Mouse (Mus musculus): ENCODE data around the gene Tunar. TPM values are rescaled to one million over a fixed set of nuclear protein-coding genes. Genes with fewer than 3 reads are reported as not detected.

Tunar gene
- polyA plus RNA-seq, 1 experiment: not detected

DNA sequence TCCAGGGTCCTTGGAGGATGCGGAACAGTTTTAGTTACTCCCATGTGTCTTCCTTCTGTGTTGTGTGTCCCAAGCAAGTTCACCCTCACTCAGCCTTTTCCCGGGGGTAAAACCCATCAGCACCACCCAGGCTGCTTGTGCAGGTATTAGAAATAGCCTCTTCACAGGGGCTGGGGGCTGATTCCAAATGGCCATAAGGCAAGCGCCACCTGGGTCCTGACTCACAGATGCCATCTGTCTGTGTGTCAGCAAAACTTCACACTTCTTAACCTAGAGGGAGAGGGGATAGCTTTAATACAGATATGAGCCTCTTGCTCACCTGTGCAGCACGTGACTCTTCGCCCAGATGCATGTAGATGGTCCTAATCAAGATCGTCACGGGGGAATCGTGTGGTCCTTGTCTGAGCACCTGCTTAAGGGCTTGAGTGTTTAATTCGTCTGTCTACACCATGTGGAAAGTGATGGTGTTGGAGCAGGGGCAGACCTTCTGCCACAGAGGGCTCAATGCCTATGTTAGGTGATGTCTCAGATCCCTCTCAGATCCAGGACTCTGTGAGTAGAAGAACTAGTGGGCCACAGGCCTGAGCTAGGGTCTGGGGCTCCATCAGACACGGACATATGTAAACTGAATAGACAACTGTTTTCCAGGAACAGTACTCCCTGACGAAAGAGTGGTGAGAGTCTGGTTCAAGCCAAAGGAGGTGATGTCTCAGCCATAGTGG, 4.7 kb downstream of the Tunar start:
- DNase-seq: no peak
- TF ChIP-seq POLR2A (IDR thresholded peaks at IDR 0.05; ENCODE audit: borderline replicate concordance, extremely low read depth, low read depth, low read length) (no peak), CTCF (IDR thresholded peaks at IDR 0.05; ENCODE audit: insufficient read depth, low read length) (no peak)
- WGBS: 63% methylated on average over 11 of the region's 11 CpGs
- no peak overlapping the region for H3K4me3 ChIP-seq (replicated peaks; ENCODE audit: extremely low read depth, low read depth, low read length)
- H3K4me1 ChIP-seq (ENCODE audit: control insufficient read depth, insufficient read depth, low read length): no peaks in the 10 kb centered on the region

GRCm38 (mm10) chr12:105341523-105341922, 7.9 kb downstream of the Tunar start:
- TF ChIP-seq POLR2A (IDR thresholded peaks at IDR 0.05; ENCODE audit: borderline replicate concordance, extremely low read depth, low read depth, low read length) (no peak), CTCF (IDR thresholded peaks at IDR 0.05; ENCODE audit: insufficient read depth, low read length) (no peak)
- Histone ChIP-seq H3K4me3 (replicated peaks; ENCODE audit: extremely low read depth, low read depth, low read length) (no peak overlapping the region), H3K4me1 (ENCODE audit: control insufficient read depth, insufficient read depth, low read length) (no peaks in the 10 kb centered on the region)
- no peak for DNase-seq
- 54% methylated on average over 9 of the region's 9 CpGs for WGBS

DNA sequence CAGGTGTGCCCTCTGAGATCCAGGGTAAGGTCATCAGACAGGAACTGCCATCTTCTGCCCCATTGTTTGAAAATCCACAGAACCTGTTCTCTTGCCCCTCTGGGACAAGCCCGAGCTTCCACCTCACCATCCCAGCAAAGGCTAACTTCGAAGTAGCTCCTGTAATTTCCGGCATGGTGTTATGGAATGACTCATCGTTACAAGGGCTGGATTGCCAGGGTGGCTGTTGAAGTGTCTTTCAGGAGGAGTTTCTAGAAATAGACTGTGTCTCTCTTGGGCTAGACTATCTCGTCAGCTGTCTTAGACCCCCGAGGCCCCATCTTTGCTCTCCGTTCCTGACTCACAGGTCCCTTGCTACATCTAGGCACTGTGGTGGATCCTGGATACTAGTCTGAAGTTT, 10.8 kb downstream of the Tunar start:
- DNase-seq: no peak
- TF ChIP-seq CTCF (IDR thresholded peaks at IDR 0.05; ENCODE audit: insufficient read depth, low read length) (no peak), POLR2A (IDR thresholded peaks at IDR 0.05; ENCODE audit: borderline replicate concordance, extremely low read depth, low read depth, low read length) (no peak)
- WGBS: 72% methylated on average over 7 of the region's 7 CpGs
- Histone ChIP-seq H3K4me3 (replicated peaks; ENCODE audit: extremely low read depth, low read depth, low read length) (no peak overlapping the region), H3K4me1 (ENCODE audit: control insufficient read depth, insufficient read depth, low read length) (no peaks in the 10 kb centered on the region)

DNA sequence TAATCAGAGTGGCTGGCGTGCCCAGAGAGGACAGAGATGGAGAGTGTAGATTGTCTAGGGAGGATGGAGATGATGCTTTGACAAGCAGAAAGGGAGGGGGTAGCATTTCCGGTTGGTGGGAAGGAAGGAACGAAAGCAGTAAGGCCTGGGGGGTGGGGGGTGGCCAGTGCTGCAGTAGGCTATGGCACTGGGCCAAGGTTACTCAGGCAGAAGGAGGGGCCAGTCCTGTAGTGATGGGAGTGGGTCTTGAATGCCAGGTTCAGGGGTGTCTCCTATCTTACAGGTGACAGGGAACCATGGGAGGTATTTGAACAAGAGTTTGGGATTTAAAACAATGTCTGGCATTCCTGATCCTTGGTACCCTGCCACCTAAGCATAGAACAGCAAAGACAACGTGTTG, 13.2 kb downstream of the Tunar start:
- 29% methylated on average over 4 of the region's 4 CpGs for WGBS
- DNase-seq: no peak
- Histone ChIP-seq H3K4me1 (ENCODE audit: control insufficient read depth, insufficient read depth, low read length) (no peaks in the 10 kb centered on the region), H3K4me3 (replicated peaks; ENCODE audit: extremely low read depth, low read depth, low read length) (no peak overlapping the region)
- no peak for TF ChIP-seq CTCF (IDR thresholded peaks at IDR 0.05; ENCODE audit: insufficient read depth, low read length)
- TF ChIP-seq POLR2A (IDR thresholded peaks at IDR 0.05; ENCODE audit: borderline replicate concordance, extremely low read depth, low read depth, low read length): no peak

DNA sequence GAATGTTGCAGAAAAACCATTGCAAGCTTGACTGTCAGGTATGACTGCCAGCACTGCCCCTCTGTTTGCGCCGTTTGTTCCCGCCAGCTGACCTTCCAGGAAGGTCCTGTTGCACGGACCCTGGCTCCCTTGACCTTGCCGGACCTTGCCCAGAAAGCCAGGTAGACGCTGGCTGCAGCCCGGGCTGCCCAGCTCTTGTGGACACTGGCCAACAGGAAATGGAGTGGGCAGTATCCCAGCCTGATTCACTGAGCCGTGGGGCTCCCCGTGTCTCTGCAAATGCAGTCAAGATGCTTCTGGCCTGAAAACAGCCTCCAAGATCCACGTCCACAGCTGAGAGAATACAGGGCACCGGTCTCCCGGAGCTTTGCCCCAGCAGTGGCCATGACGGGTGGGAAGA, 13.6 kb downstream of the Tunar start:
- TF ChIP-seq POLR2A (IDR thresholded peaks at IDR 0.05; ENCODE audit: borderline replicate concordance, extremely low read depth, low read depth, low read length) (no peak), CTCF (IDR thresholded peaks at IDR 0.05; ENCODE audit: insufficient read depth, low read length) (no peak)
- H3K4me3 ChIP-seq (replicated peaks; ENCODE audit: extremely low read depth, low read depth, low read length): no peak overlapping the region
- no peak for DNase-seq
- WGBS: 63% methylated on average over 13 of the region's 13 CpGs
- H3K4me1 ChIP-seq (ENCODE audit: control insufficient read depth, insufficient read depth, low read length): no peaks in the 10 kb centered on the region

- WGBS: 69% methylated on average over 9 of the region's 9 CpGs
- DNase-seq: no peak
- no peak for TF ChIP-seq CTCF (IDR thresholded peaks at IDR 0.05; ENCODE audit: insufficient read depth, low read length)
- TF ChIP-seq POLR2A (IDR thresholded peaks at IDR 0.05; ENCODE audit: borderline replicate concordance, extremely low read depth, low read depth, low read length): no peak
- no peak overlapping the region for H3K4me3 ChIP-seq (replicated peaks; ENCODE audit: extremely low read depth, low read depth, low read length)
- H3K4me1 ChIP-seq (ENCODE audit: control insufficient read depth, insufficient read depth, low read length): no peaks in the 10 kb centered on the region
These were observed 20.6 kb downstream of the Tunar start for GRCm38 (mm10) chr12:105354266-105354665.

DNA sequence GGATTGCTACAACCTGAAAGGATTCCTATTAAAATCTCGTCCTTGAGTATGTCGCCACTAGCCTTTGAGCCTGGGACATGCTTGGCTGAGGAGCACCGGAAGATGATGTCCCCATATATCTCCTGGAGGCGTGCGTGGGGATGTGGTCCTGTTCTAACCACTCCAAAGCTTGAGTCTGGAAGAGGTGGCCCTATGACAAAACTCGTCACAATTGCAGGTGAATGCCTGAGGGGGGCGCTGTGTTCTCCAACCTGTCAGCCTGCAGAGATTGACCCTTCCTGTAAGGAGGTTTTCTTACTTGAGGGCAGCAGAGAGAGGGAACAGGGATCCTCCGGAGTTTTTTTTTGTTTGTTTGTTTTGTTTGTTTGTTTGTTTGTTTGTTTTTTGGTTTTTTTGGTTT, 21.1 kb downstream of the Tunar start:
- TF ChIP-seq POLR2A (IDR thresholded peaks at IDR 0.05; ENCODE audit: borderline replicate concordance, extremely low read depth, low read depth, low read length) (no peak), CTCF (IDR thresholded peaks at IDR 0.05; ENCODE audit: insufficient read depth, low read length) (no peak)
- no peaks in the 10 kb centered on the region for H3K4me1 ChIP-seq (ENCODE audit: control insufficient read depth, insufficient read depth, low read length)
- no peak for DNase-seq
- H3K4me3 ChIP-seq (replicated peaks; ENCODE audit: extremely low read depth, low read depth, low read length): no peak overlapping the region
- WGBS: 88% methylated on average over 8 of the region's 8 CpGs

- TF ChIP-seq POLR2A (IDR thresholded peaks at IDR 0.05; ENCODE audit: borderline replicate concordance, extremely low read depth, low read depth, low read length) (no peak), CTCF (IDR thresholded peaks at IDR 0.05; ENCODE audit: insufficient read depth, low read length) (no peak)
- no peak overlapping the region for H3K4me3 ChIP-seq (replicated peaks; ENCODE audit: extremely low read depth, low read depth, low read length)
- WGBS: 88% methylated on average over 13 of the region's 13 CpGs
- no peaks in the 10 kb centered on the region for H3K4me1 ChIP-seq (ENCODE audit: control insufficient read depth, insufficient read depth, low read length)
- no peak for DNase-seq
These were observed 23.1 kb downstream of the Tunar start for GRCm38 (mm10) chr12:105356781-105357180.

DNA sequence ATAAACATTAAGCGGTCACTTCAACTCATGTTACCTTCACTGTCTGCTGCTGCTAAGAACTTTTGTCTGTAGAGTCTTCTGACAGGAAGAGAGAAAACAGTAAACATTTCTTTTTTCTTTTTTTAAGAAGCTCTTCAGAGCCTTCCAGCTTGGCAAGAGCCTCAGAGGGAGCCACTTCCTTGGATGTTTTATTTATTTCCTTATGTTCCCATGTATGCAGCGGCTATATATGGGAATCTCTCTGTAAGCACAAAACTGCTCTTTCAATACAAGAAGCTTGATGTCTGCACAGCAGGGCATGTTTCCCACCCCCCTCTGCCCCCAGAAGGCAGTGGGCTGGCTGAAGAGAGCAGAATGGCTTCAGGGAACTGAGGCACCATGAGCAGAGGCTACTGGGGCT, 30.0 kb downstream of the Tunar start:
- no peak for TF ChIP-seq POLR2A (IDR thresholded peaks at IDR 0.05; ENCODE audit: borderline replicate concordance, extremely low read depth, low read depth, low read length)
- Histone ChIP-seq H3K4me1 (ENCODE audit: control insufficient read depth, insufficient read depth, low read length) (no peaks in the 10 kb centered on the region), H3K4me3 (replicated peaks; ENCODE audit: extremely low read depth, low read depth, low read length) (no peak overlapping the region)
- WGBS: 42% methylated on average over 2 of the region's 2 CpGs
- DNase-seq: no peak

DNA sequence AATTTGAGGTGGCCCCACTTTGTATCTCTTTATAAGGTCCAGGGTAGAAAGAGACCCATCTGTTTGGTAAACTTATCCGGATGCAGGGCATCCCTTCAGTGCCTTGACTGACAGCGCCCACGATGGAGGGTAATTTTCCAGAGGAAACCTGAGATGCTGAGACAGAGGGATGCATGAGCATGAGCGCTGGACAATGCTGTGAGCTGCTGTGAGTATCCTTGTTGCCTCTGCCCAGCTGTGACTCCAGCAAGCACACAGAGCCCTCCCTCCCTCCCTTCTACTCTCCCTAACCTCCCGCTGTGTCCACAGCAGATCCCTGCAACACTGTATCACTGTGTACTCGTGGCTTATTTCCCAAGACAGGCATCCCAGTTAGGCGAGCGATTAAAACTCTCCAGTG, 40.9 kb downstream of the Tunar start:
- Histone ChIP-seq H3K4me3 (replicated peaks; ENCODE audit: extremely low read depth, low read depth, low read length) (no peak overlapping the region), H3K4me1 (ENCODE audit: control insufficient read depth, insufficient read depth, low read length) (no peaks in the 10 kb centered on the region)
- DNase-seq: no peak
- WGBS: 63% methylated on average over 8 of the region's 8 CpGs
- TF ChIP-seq CTCF (IDR thresholded peaks at IDR 0.05; ENCODE audit: insufficient read depth, low read length) (no peak), POLR2A (IDR thresholded peaks at IDR 0.05; ENCODE audit: borderline replicate concordance, extremely low read depth, low read depth, low read length) (no peak)

All from lung, adult 2 months (tissue).